Mouse (Mus musculus) monocyte, adult 2 months (primary cell): ENCODE measurements around the gene Olfr1424.
"Not testable (repeated sequence)": the region's sequence is repeated elsewhere in the genome, so short reads cannot be mapped to it uniquely, and the experiment has no call there.

Experiments used
- DNase-seq, 2 experiments: peaks; one replicate each; pipeline ENCODE4 v3.0.0; 2022; ENCODE audit warnings: low spot score in 2 of 2, low read depth in 1 of 2

The Olfr1424 gene

GRCm38 (mm10) chr19:12062582-12062981 lies at the start of gene Olfr1424:
Olfr1424 (minus strand) TSS chr19:12062682.
- not testable (repeated sequence) for DNase-seq

GRCm38 (mm10) chr19:12104541-12104940 lies 42.1 kb upstream of the Olfr1424 start:
- no peak for DNase-seq

- DNase-seq: no peak
Observed at GRCm38 (mm10) chr19:12103234-12103633, 40.8 kb upstream of the Olfr1424 start, which contains the start of gene Olfr1427. Olfr1427 (minus strand) TSS chr19:12103334.

DNA sequence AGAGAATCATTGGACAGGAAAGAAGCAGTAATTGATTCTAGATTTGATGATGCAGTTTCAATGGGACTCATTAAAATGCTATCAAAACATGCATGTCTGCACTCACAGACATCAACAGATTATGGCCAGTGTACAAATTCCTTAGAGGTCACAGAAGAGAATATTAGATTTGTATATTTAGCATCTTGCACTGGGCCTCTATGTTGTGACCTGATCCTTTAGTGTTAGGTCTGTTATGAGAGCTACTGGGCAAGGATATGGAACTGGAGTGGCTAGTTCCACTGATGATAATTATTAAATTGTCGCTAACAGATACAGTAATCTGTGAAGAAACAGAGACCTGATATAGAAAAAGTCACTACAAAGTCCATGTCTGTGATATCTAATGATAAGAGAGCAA lies 29.4 kb upstream of the Olfr1424 start, which contains the start of gene Olfr1426:
Gene Olfr1426, minus strand, starts transcription at position 101 of the 400 bp plus-strand sequence.
- no peak for DNase-seq

GRCm38 (mm10) chr19:12077631-12078030 lies 15.1 kb upstream of the Olfr1424 start, which contains the start of gene Olfr1425:
Olfr1425 (minus strand) TSS chr19:12077731.
- DNase-seq: not testable (repeated sequence)

DNA sequence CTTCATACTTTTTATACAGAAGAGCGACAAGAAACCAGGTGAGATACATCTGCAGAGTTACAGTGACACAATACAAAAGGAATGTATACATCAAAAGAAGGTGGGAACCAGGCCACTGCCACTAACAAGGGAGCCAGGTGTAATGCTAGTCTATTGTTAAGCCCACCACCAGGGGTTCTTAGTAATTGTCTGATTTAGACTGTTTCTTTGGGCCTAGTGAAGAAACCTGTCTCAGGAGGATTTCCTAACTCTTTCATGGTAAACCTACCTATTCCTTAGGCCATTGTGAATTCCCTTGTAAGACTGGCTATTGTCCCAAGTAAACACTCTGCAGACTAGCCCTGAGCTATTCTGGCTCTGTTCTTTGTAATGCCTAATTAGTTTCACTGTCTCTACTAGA lies 7.1 kb upstream of the Olfr1424 start:
- not testable (repeated sequence) for DNase-seq

DNA sequence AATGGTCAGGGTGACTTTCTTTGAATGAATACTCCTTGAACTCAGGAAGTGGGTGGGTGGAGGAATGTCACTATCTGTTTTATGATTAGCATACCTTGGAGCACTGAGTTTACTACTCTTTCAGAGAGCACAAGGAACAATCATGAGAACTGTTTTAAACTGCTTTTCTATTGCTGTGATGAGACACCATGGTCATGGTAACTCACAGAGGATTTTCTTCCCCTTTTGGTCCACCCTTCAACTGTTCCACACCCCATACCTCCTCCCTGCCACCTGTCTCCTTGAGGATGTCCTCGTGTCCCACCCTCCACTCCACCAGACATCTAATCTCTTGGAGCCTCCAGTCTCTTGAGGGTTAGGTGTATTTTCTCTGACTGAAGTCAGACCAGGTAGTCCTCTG lies 5.3 kb upstream of the Olfr1424 start:
- not testable (repeated sequence) for DNase-seq

GRCm38 (mm10) chr19:12043163-12043562 lies 19.3 kb downstream of the Olfr1424 start:
- no peak for DNase-seq

GRCm38 (mm10) chr19:12041217-12041616 lies 21.3 kb downstream of the Olfr1424 start, which contains the start of gene Olfr1423:
Olfr1423 (minus strand) TSS chr19:12041317.
- DNase-seq: no peak

- DNase-seq: no peak
Observed at GRCm38 (mm10) chr19:12037727-12038126, 24.8 kb downstream of the Olfr1424 start.

GRCm38 (mm10) chr19:12026606-12027005 lies 35.9 kb downstream of the Olfr1424 start:
- no peak for DNase-seq

DNA sequence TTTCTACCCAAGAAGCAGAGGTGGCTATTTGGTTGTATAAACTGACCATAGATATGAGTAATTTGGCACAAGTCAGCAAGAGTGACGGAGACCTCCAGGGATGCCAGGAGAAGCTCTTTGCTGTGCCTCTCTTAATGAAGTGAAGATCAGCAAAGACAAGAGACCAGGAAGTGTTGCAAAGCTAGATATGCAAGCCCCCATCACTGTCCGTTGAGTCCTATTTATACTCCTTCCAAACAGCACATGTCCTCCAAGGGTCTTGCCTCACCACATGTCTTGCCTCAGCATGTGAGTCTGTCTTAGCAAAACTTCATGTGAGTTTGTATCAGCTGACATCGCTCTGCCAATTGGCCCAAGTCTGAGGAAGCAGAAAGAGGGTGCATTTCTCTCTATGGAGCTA lies 37.1 kb downstream of the Olfr1424 start:
- DNase-seq: no peak

GRCm38 (mm10) chr19:12024149-12024548 lies 38.3 kb downstream of the Olfr1424 start:
- DNase-seq: peak; percentile 30 to 38

- no peak for DNase-seq
Observed at GRCm38 (mm10) chr19:12016192-12016591, 46.3 kb downstream of the Olfr1424 start.

- DNase-seq: no peak
Observed at GRCm38 (mm10) chr19:12015708-12016107, 46.8 kb downstream of the Olfr1424 start.

DNA sequence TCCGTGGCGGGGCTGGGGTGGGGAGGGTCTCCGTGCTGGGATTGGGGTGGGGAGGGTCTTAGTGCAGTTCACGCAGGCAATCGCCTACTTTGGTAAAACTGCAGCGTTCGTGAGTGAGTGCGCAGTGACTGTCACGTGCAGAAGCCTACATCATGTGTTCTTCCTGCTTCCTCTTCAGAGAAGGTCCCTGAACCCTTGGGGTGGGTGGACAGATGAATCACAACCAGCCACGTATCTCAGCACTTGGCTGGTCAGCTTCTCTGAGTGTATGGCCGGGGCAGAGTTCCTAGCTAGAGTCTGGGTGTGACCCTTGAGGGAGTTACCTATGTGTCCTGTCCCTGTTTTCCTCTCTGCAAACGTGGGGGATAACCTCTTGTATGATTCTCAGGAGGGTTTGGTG lies 49.3 kb downstream of the Olfr1424 start:
- DNase-seq: peak; percentile 59 to 73

GRCm38 (mm10) chr19:12012615-12013014 lies 49.9 kb downstream of the Olfr1424 start:
- DNase-seq: no peak

GRCm38 (mm10) chr19:12011560-12012556 lies 50.6 kb downstream of the Olfr1424 start:
- DNase-seq: peak; percentile 68 to 83

DNA sequence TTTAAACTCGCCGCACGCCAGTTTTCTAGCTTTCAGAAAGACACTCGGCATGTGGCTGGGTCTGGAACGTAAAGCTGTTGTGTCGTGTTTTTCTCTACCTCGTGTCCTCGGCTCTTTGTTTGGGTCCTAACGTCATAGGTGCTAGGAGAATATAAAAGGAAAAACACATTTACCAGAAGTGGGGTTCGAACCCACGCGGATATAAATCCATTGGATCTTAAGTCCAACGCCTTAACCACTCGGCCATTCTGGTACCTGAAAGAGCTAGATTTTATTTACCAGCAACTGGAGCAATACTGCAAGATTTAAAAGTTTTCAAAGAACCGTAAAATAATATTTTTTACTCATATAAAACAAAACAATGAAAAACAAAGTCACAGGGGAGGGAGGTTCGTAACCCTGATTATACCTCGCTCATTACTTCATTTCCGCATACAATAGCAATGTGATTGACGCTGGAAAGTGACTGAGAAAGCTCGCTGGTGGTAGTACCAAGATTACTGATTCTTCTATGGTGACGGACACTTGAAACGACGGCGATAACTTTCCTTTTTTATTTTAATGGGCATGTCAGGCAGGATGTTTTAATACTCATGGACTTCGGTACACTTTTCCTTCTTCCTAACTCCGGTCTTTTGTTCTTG lies 51.4 kb downstream of the Olfr1424 start:
- peak; percentile 58 to 75 for DNase-seq

DNA sequence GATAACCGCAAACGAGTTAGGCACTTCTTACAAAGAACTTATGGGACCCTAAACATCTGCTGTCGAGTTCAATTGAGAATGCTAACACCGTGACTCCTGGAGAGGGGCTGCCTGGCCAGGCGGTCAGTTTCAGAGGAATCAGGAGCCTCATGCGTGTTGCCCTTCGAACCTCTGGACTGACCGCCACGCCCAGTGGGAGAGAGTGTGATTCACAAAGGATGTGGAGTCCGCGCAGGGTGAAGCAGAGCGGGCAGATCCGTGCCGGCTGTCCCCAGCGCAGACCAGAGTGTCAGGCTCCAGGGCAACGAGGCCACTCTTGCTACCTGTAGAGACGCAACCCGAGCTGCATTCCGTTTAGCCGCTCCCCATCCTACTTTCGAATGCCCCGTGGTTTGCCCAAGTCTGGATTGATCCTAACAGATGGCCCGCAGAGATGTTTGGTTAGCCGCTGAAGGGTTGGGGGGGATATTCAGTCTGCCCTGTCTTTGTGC lies 52.2 kb downstream of the Olfr1424 start:
- DNase-seq: peak in 1 of 2 experiments; percentile 30

DNA sequence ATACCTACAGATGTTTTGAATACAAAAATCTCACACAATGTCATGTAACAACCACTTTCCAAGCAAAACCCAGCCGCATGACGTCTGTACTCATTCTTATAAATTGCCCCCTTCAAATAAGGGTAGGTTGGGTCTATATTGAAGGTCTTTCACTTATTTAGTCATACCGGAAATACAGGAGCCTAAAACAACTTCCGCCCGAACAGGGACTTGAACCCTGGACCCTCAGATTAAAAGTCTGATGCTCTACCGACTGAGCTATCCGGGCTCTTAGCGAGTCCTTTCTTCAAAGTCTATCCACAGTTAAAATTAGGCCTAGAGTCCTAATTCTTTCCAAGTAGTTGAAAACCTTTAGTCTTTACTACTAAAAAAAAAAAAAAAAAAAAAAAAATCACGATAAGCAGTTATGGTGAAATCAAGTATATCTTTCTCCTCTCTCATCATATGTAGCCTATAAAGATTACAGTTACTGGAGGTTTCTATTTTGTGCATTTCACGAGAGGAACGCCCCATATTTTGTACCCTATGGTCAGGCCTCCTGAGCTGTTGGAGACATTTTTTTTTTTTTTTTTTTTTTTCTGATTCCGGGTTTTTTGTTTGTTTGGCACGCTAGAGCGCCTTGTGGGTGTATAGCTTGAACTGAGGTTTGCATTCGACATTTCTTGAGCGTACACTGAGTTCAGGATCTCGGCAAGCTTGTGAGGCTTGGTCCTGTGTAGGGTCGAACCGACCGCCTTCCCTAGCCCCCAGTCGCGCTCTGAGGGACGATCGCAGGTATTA lies 52.8 kb downstream of the Olfr1424 start:
- peak; percentile 39 to 64 for DNase-seq
